ENCODE assay signal across 17 mouse cellular contexts in the genomic region with DNA sequence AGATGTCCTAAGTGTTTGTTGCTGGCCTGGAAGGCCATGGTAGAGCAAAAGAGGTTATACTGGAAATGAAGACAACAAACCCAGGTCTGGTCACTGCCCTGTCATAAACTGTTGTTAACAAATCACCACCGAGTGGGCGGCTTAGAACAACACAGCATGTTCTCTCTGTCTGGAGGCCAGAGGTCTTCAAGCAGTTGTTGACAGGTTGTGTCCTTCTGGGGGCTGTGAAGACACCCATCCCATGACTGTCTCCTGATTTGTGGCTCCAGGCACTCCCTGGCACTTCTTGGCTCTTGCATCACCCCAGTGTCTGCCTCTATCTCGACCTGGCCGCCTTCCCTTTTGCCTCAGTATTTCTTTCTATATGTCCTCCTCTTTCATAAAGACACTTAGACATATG. TPM values are rescaled to one million over a fixed set of nuclear protein-coding genes. Genes with fewer than 3 reads are reported as not detected.
DNase-seq lines count a peak whose midpoint lies in the region; ATAC-seq and TF ChIP-seq lines count a peak whose summit lies in the region.
"Had no signal": no experiment of that assay in that cellular context is flagged by ENCODE, and none has a peak within 500 bp of the region (broad histone marks: within the 10 kb centered on the region; RNA-seq: fewer than 3 reads in every experiment).

No protein-coding gene starts in this region.

- H3K4me2 ChIP-seq in heart, embryonic 11.5 days, result no peak overlapping the region
- no peak overlapping the region for H3K4me2 ChIP-seq in lung, embryonic 14.5 days
- H3K4me2 ChIP-seq in stomach, postnatal 0 days (replicated peaks; ENCODE audit: low read depth), result no peak overlapping the region
- H3K4me2 ChIP-seq: embryonic facial prominence, embryonic 12.5 days; liver, embryonic 15.5 days had no signal

- no peak for TF ChIP-seq POLR2A in lung, adult 2 months (IDR thresholded peaks at IDR 0.05; ENCODE audit: borderline replicate concordance, extremely low read depth, low read depth, low read length)

- 34% methylated on average over 4 of the region's 4 CpGs for WGBS in heart, embryonic 11.5 days (ENCODE audit: insufficient replicate concordance)
- 43% methylated on average over 4 of the region's 4 CpGs for WGBS in lung, adult 2 months
- WGBS in lung, embryonic 14.5 days, result 48% methylated on average over 4 of the region's 4 CpGs
- 73% methylated on average over 4 of the region's 4 CpGs for WGBS in stomach, postnatal 0 days

- no peaks in the 10 kb centered on the region for H3K36me3 ChIP-seq in heart, embryonic 11.5 days (ENCODE audit: control insufficient read depth, insufficient read depth, low read length)
- no peaks in the 10 kb centered on the region for H3K36me3 ChIP-seq in lung, embryonic 14.5 days (ENCODE audit: insufficient read depth)
- H3K36me3 ChIP-seq in stomach, postnatal 0 days (ENCODE audit: control insufficient read depth, insufficient read depth, low read length), result no peaks in the 10 kb centered on the region
- H3K36me3 ChIP-seq: embryonic facial prominence, embryonic 12.5 days; liver, embryonic 15.5 days had no signal

- H3K4me1 ChIP-seq in heart, embryonic 11.5 days (ENCODE audit: control insufficient read depth, insufficient read depth, low read length), result peaks cover 25% of the 10 kb centered on the region
- peaks cover 20% of the 10 kb centered on the region for H3K4me1 ChIP-seq in lung, adult 2 months (ENCODE audit: control insufficient read depth, insufficient read depth, low read length)
- peaks cover 15% of the 10 kb centered on the region; the same call in 1 of the 2 replicates for H3K4me1 ChIP-seq in lung, embryonic 14.5 days (ENCODE audit: insufficient read depth)
- H3K4me1 ChIP-seq in stomach, postnatal 0 days (replicated peaks; ENCODE audit: control insufficient read depth, insufficient read depth), result peaks cover 3% of the 10 kb centered on the region

- H3K9ac ChIP-seq in heart, embryonic 11.5 days (ENCODE audit: low read depth, low read length), result no peak overlapping the region
- H3K9ac ChIP-seq in lung, embryonic 14.5 days, result no peak overlapping the region
- no peak overlapping the region for H3K9ac ChIP-seq in stomach, postnatal 0 days (ENCODE audit: low read length)
- H3K9ac ChIP-seq: embryonic facial prominence, embryonic 12.5 days; forebrain, postnatal 0 days; liver, embryonic 15.5 days had no signal

- no peak for TF ChIP-seq CTCF in lung, adult 2 months (IDR thresholded peaks at IDR 0.05; ENCODE audit: insufficient read depth, low read length)
- no peak for TF ChIP-seq CTCF in lung, embryonic 14.5 days (IDR thresholded peaks at IDR 0.05; ENCODE audit: low read depth)
- no peak for TF ChIP-seq CTCF in stomach, postnatal 0 days (IDR thresholded peaks at IDR 0.05; ENCODE audit: low read depth)

- no peaks in the 10 kb centered on the region for H3K27me3 ChIP-seq in heart, embryonic 11.5 days (ENCODE audit: control insufficient read depth, insufficient read depth, low read length)
- no peaks in the 10 kb centered on the region for H3K27me3 ChIP-seq in lung, embryonic 14.5 days (ENCODE audit: insufficient read depth, low read length)
- H3K27me3 ChIP-seq in stomach, postnatal 0 days (ENCODE audit: control insufficient read depth, insufficient read depth, low read length), result no peaks in the 10 kb centered on the region
- H3K27me3 ChIP-seq: embryonic facial prominence, embryonic 12.5 days had no signal

- no peak for DNase-seq in heart, adult 9 months (ENCODE audit: low spot score in 2 of 2)
- peak; percentile 63 to 67 for DNase-seq in lung, adult 18-20 months
- no peak for DNase-seq in lung, adult 2 months
- DNase-seq in lung, embryonic 14.5 days, result no peak
- no peak for DNase-seq in stomach, postnatal 0 days (ENCODE audit: low spot score)
- no peak for DNase-seq in gastrocnemius, adult 18-20 months (ENCODE audit: low spot score)
- no peak for DNase-seq in cerebellum, adult 9-11 months
- DNase-seq: cerebellum, adult 8-10 months; forebrain, postnatal 0 days; thymus, adult 2 months had no signal

- no peak for ATAC-seq in heart, embryonic 11.5 days (replicated peaks; ENCODE audit: insufficient number of reproducible peaks, low FRiP score, low TSS enrichment)
- no peak for ATAC-seq in lung, embryonic 14.5 days (ENCODE audit: insufficient read depth)
- ATAC-seq in stomach, postnatal 0 days (ENCODE audit: low FRiP score, low TSS enrichment), result no peak
- ATAC-seq: CD4-positive, CD25-positive, alpha-beta regulatory T cell, adult 4 months; forebrain, postnatal 0 days had no signal

- no peak for TF ChIP-seq EP300 in stomach, postnatal 0 days (optimal IDR thresholded peaks at IDR 0.05)

- peak overlapping the region; percentile 94 for H3K27ac ChIP-seq in heart, embryonic 11.5 days (ENCODE audit: low read depth, low read length)
- H3K27ac ChIP-seq in lung, embryonic 14.5 days (ENCODE audit: low read depth), result peak overlapping the region; percentile 9; the same call in 1 of the 2 replicates
- 0 out of 2 replicates have a peak overlapping the region, but pooled peaks have one; percentile 91 for H3K27ac ChIP-seq in stomach, postnatal 0 days (replicated peaks)
- H3K27ac ChIP-seq: embryonic facial prominence, embryonic 12.5 days; liver, embryonic 15.5 days had no signal

- H3K9me3 ChIP-seq in heart, embryonic 11.5 days (replicated peaks; ENCODE audit: control insufficient read depth, low read length), result no peaks in the 10 kb centered on the region
- no peaks in the 10 kb centered on the region for H3K9me3 ChIP-seq in lung, embryonic 14.5 days (ENCODE audit: low read depth, low read length)
- H3K9me3 ChIP-seq in stomach, postnatal 0 days (ENCODE audit: control insufficient read depth, low read length), result no peaks in the 10 kb centered on the region
- H3K9me3 ChIP-seq: embryonic facial prominence, embryonic 12.5 days; liver, embryonic 15.5 days had no signal

- H3K4me3 ChIP-seq in heart, embryonic 11.5 days (ENCODE audit: low read depth, low read length), result no peak overlapping the region
- no peak overlapping the region for H3K4me3 ChIP-seq in lung, adult 2 months (replicated peaks; ENCODE audit: extremely low read depth, low read depth, low read length)
- H3K4me3 ChIP-seq in lung, embryonic 14.5 days (ENCODE audit: low read depth, low read length), result no peak overlapping the region
- H3K4me3 ChIP-seq in stomach, postnatal 0 days (ENCODE audit: low read depth, low read length), result no peak overlapping the region
- H3K4me3 ChIP-seq: embryonic facial prominence, embryonic 12.5 days; liver, embryonic 15.5 days had no signal

RNA-seq across cellular contexts. Expression of a gene that starts 2.7 kb away (rescaled TPM):
- 26.1 and 35.7 TPM in 2 replicates for polyA plus RNA-seq in heart, embryonic 11.5 days (2014; fragmentation: Nextera tagmentation; extraction: Ambion mirVana)
- 18.5 and 21.6 TPM in 2 replicates for polyA plus RNA-seq in lung, adult 2 months (2012; rRNA removed)
- 38.5 and 42.3 TPM in 2 replicates for polyA plus RNA-seq in lung, embryonic 14.5 days (2014; fragmentation: Nextera tagmentation; extraction: Ambion mirVana)
- 15.5 and 17.5 TPM in 2 replicates for polyA plus RNA-seq in stomach, postnatal 0 days (2015; fragmentation: Nextera tagmentation; extraction: Ambion mirVana)
- 1 to 10 TPM; 5.8 to 6.3 TPM for total RNA-seq in gastrocnemius, adult 18-20 months (2021)

RNA-seq across cellular contexts. Expression of a gene that starts 11.0 kb away (rescaled TPM):
- not detected in 2 replicates for polyA plus RNA-seq in heart, embryonic 11.5 days (2014; fragmentation: Nextera tagmentation; extraction: Ambion mirVana)
- polyA plus RNA-seq in lung, adult 2 months (2012; rRNA removed), result not detected in 2 replicates
- polyA plus RNA-seq in lung, embryonic 14.5 days (2014; fragmentation: Nextera tagmentation; extraction: Ambion mirVana), result not detected in 2 replicates
- not detected in 2 replicates for polyA plus RNA-seq in stomach, postnatal 0 days (2015; fragmentation: Nextera tagmentation; extraction: Ambion mirVana)
- total RNA-seq in gastrocnemius, adult 18-20 months (2021), result not detected
- total RNA-seq: adrenal gland, postnatal 25 days; forebrain, postnatal 0 days; heart, postnatal 36 days; left cerebral cortex, postnatal 36 days had no signal
- polyA plus RNA-seq: CD4-positive, CD25-positive, alpha-beta regulatory T cell, adult 4 months; embryonic facial prominence, embryonic 12.5 days; forebrain, postnatal 0 days; liver, embryonic 15.5 days; thymus, adult 2 months had no signal

Comparison
In these comparisons a context has a peak if more than half of its experiments do, and no peak if none do; other contexts are left out.
1. DNase-seq: peak in lung, adult 18-20 months (2 of 2); none in heart, adult 9 months (0 of 2), lung, adult 2 months (single experiment), lung, embryonic 14.5 days (single experiment), stomach, postnatal 0 days (single experiment), gastrocnemius, adult 18-20 months (single experiment) and cerebellum, adult 9-11 months (single experiment).
2. H3K27ac ChIP-seq: peak in every context shown above with its lines; median percentile 94 in heart, embryonic 11.5 days; 91 in stomach, postnatal 0 days; 9 in lung, embryonic 14.5 days.